Mouse (Mus musculus): ENCODE data around the gene Rbfox1. TPM values are rescaled to one million over a fixed set of nuclear protein-coding genes. Genes with fewer than 3 reads are reported as not detected.

Rbfox1 gene
- polyA plus RNA-seq, 1 experiment from 2014 or later = 125 TPM

GRCm38 (mm10) chr16:6986031-6986430, 1100.9 kb downstream of the Rbfox1 start:
- Histone ChIP-seq H3K4me3 (replicated peaks; ENCODE audit: low read depth, low read length) (no peak overlapping the region), H3K9ac (replicated peaks; ENCODE audit: low read length) (no peak overlapping the region; the same call in 1 of the 2 replicates), H3K36me3 (ENCODE audit: control insufficient read depth, insufficient read depth, low read length) (no peaks in the 10 kb centered on the region), H3K27ac (replicated peaks; ENCODE audit: low read depth, low read length) (no peak overlapping the region), H3K4me2 (ENCODE audit: low read length) (no peak overlapping the region), H3K4me1 (ENCODE audit: control insufficient read depth, insufficient read depth, low read length) (no peaks in the 10 kb centered on the region), H3K27me3 (ENCODE audit: control insufficient read depth, insufficient read depth, low read length) (no peaks in the 10 kb centered on the region), H3K9me3 (ENCODE audit: control insufficient read depth, low read length) (no peaks in the 10 kb centered on the region)
- ATAC-seq (ENCODE audit: low FRiP score, low TSS enrichment) (no peak), DNase-seq (peak; percentile 35)

- Histone ChIP-seq H3K9me3 (ENCODE audit: control insufficient read depth, low read length) (no peaks in the 10 kb centered on the region), H3K4me2 (ENCODE audit: low read length) (no peak overlapping the region), H3K4me3 (replicated peaks; ENCODE audit: low read depth, low read length) (no peak overlapping the region), H3K27ac (replicated peaks; ENCODE audit: low read depth, low read length) (no peak overlapping the region), H3K27me3 (ENCODE audit: control insufficient read depth, insufficient read depth, low read length) (no peaks in the 10 kb centered on the region), H3K36me3 (ENCODE audit: control insufficient read depth, insufficient read depth, low read length) (no peaks in the 10 kb centered on the region), H3K4me1 (ENCODE audit: control insufficient read depth, insufficient read depth, low read length) (no peaks in the 10 kb centered on the region), H3K9ac (replicated peaks; ENCODE audit: low read length) (no peak overlapping the region)
- DNase-seq = no peak
- WGBS = 69% methylated on average over 2 of the region's 2 CpGs
- no peak for ATAC-seq (ENCODE audit: low FRiP score, low TSS enrichment)
Measured at GRCm38 (mm10) chr16:6986494-6986893, 1101.3 kb downstream of the Rbfox1 start.

- no peaks in the 10 kb centered on the region for H3K4me1 ChIP-seq (ENCODE audit: control insufficient read depth, insufficient read depth, low read length)
- no peak overlapping the region for H3K27ac ChIP-seq (replicated peaks; ENCODE audit: low read depth, low read length)
- 95% methylated on average over 5 of the region's 5 CpGs for WGBS
- H3K9me3 ChIP-seq (ENCODE audit: control insufficient read depth, low read length) = no peaks in the 10 kb centered on the region
- DNase-seq = no peak
- H3K36me3 ChIP-seq (ENCODE audit: control insufficient read depth, insufficient read depth, low read length) = no peaks in the 10 kb centered on the region
- H3K4me2 ChIP-seq (ENCODE audit: low read length) = no peak overlapping the region
- no peaks in the 10 kb centered on the region for H3K27me3 ChIP-seq (ENCODE audit: control insufficient read depth, insufficient read depth, low read length)
- no peak overlapping the region for H3K9ac ChIP-seq (replicated peaks; ENCODE audit: low read length)
- no peak overlapping the region for H3K4me3 ChIP-seq (replicated peaks; ENCODE audit: low read depth, low read length)
- ATAC-seq (ENCODE audit: low FRiP score, low TSS enrichment) = no peak
Measured at GRCm38 (mm10) chr16:6992251-6992650, 1107.1 kb downstream of the Rbfox1 start.

DNA sequence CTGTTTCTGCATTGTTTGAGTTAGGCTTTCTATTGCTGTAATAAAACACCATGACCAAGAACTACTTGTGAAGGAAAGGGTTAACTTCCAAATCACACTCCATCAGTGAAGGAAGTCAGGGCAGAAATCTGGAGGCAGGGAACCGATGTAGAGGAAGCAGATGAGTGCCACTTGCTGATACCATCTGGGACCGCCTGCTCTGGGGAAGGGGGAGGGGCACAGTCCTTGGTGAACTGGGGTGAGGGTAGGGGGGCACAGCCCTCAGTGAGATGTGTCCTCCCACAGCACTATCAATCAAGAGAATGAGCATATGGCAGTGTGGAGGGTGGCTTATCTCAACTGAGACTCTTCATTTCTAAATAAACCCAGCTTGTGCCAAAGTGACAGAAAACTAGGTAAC, 1108.0 kb downstream of the Rbfox1 start:
- no peak overlapping the region for H3K27ac ChIP-seq (replicated peaks; ENCODE audit: low read depth, low read length)
- DNase-seq (no peak), ATAC-seq (ENCODE audit: low FRiP score, low TSS enrichment) (no peak)
- no peaks in the 10 kb centered on the region for H3K36me3 ChIP-seq (ENCODE audit: control insufficient read depth, insufficient read depth, low read length)
- H3K9ac ChIP-seq (replicated peaks; ENCODE audit: low read length) = no peak overlapping the region
- H3K27me3 ChIP-seq (ENCODE audit: control insufficient read depth, insufficient read depth, low read length) = no peaks in the 10 kb centered on the region
- no peaks in the 10 kb centered on the region for H3K9me3 ChIP-seq (ENCODE audit: control insufficient read depth, low read length)
- no peak overlapping the region for H3K4me2 ChIP-seq (ENCODE audit: low read length)
- no peak overlapping the region for H3K4me3 ChIP-seq (replicated peaks; ENCODE audit: low read depth, low read length)
- 57% methylated on average over 2 of the region's 2 CpGs for WGBS
- H3K4me1 ChIP-seq (ENCODE audit: control insufficient read depth, insufficient read depth, low read length) = no peaks in the 10 kb centered on the region

DNA sequence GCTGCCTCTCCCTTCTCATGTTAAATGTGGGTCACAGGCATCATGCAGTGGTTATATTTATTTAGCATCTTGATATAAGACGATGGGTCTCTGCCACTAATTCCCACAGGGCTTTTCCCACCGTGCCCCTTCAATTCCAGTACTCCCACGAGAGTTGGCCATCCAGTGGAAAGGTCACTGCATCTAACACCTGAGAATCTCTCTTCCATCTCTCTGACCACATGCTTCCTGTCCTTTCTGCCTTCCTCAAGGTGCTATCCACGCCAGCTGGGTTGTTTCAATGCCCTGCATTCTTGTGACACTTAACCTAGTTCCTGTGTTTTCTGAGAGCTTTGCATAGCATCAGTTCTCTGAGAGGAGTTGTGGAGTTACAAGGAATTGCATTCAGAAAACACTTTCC, 1112.0 kb downstream of the Rbfox1 start:
- no peaks in the 10 kb centered on the region for H3K9me3 ChIP-seq (ENCODE audit: control insufficient read depth, low read length)
- no peaks in the 10 kb centered on the region for H3K36me3 ChIP-seq (ENCODE audit: control insufficient read depth, insufficient read depth, low read length)
- no peak overlapping the region for H3K4me2 ChIP-seq (ENCODE audit: low read length)
- H3K4me1 ChIP-seq (ENCODE audit: control insufficient read depth, insufficient read depth, low read length) = no peaks in the 10 kb centered on the region
- no peak for DNase-seq
- 69% methylated on average over 4 of the region's 4 CpGs for WGBS
- no peak overlapping the region for H3K9ac ChIP-seq (replicated peaks; ENCODE audit: low read length)
- ATAC-seq (ENCODE audit: low FRiP score, low TSS enrichment) = no peak
- no peak overlapping the region for H3K27ac ChIP-seq (replicated peaks; ENCODE audit: low read depth, low read length)
- no peak overlapping the region for H3K4me3 ChIP-seq (replicated peaks; ENCODE audit: low read depth, low read length)
- no peaks in the 10 kb centered on the region for H3K27me3 ChIP-seq (ENCODE audit: control insufficient read depth, insufficient read depth, low read length)

GRCm38 (mm10) chr16:6997834-6998233, 1112.7 kb downstream of the Rbfox1 start:
- Histone ChIP-seq H3K36me3 (ENCODE audit: control insufficient read depth, insufficient read depth, low read length) (no peaks in the 10 kb centered on the region), H3K9ac (replicated peaks; ENCODE audit: low read length) (no peak overlapping the region), H3K27me3 (ENCODE audit: control insufficient read depth, insufficient read depth, low read length) (no peaks in the 10 kb centered on the region), H3K4me1 (ENCODE audit: control insufficient read depth, insufficient read depth, low read length) (no peaks in the 10 kb centered on the region), H3K4me2 (ENCODE audit: low read length) (no peak overlapping the region), H3K27ac (replicated peaks; ENCODE audit: low read depth, low read length) (no peak overlapping the region), H3K9me3 (ENCODE audit: control insufficient read depth, low read length) (no peaks in the 10 kb centered on the region), H3K4me3 (replicated peaks; ENCODE audit: low read depth, low read length) (no peak overlapping the region)
- DNase-seq = no peak
- no peak for ATAC-seq (ENCODE audit: low FRiP score, low TSS enrichment)
- 76% methylated on average over 7 of the region's 7 CpGs for WGBS

- H3K27me3 ChIP-seq (ENCODE audit: control insufficient read depth, insufficient read depth, low read length) = no peaks in the 10 kb centered on the region
- H3K4me1 ChIP-seq (ENCODE audit: control insufficient read depth, insufficient read depth, low read length) = no peaks in the 10 kb centered on the region
- 97% methylated on average over 3 of the region's 3 CpGs for WGBS
- no peak overlapping the region for H3K27ac ChIP-seq (replicated peaks; ENCODE audit: low read depth, low read length)
- no peak for ATAC-seq (ENCODE audit: low FRiP score, low TSS enrichment)
- no peak for DNase-seq
- no peaks in the 10 kb centered on the region for H3K9me3 ChIP-seq (ENCODE audit: control insufficient read depth, low read length)
- H3K36me3 ChIP-seq (ENCODE audit: control insufficient read depth, insufficient read depth, low read length) = no peaks in the 10 kb centered on the region
- H3K4me2 ChIP-seq (ENCODE audit: low read length) = no peak overlapping the region
- H3K4me3 ChIP-seq (replicated peaks; ENCODE audit: low read depth, low read length) = no peak overlapping the region
- H3K9ac ChIP-seq (replicated peaks; ENCODE audit: low read length) = no peak overlapping the region
Measured at GRCm38 (mm10) chr16:7004565-7004964, 1119.4 kb downstream of the Rbfox1 start.

DNA sequence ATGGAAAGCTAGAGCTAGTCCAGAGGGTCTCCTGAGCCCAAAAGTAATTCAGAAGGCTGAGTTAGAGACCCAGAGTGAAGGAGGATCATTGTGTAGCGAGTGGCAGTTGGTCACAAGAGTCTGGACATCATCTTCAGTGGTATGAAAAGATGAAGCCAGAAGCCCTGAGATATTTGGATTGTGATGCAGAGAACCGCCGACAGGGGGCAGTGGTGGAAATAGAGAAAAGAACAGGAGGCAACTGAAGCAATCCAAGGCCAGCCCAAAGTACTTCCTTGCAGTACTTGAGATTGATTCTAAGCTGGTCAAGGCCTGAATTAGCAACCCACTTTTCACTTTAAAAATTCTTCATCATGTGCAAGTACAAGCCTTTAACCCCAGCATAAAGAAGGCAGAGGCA, 1120.3 kb downstream of the Rbfox1 start:
- ATAC-seq (ENCODE audit: low FRiP score, low TSS enrichment) (no peak), DNase-seq (peak; percentile 52)
- Histone ChIP-seq H3K4me2 (ENCODE audit: low read length) (no peak overlapping the region), H3K27ac (replicated peaks; ENCODE audit: low read depth, low read length) (no peak overlapping the region), H3K9me3 (ENCODE audit: control insufficient read depth, low read length) (no peaks in the 10 kb centered on the region), H3K9ac (replicated peaks; ENCODE audit: low read length) (no peak overlapping the region), H3K4me1 (ENCODE audit: control insufficient read depth, insufficient read depth, low read length) (no peaks in the 10 kb centered on the region), H3K36me3 (ENCODE audit: control insufficient read depth, insufficient read depth, low read length) (no peaks in the 10 kb centered on the region), H3K27me3 (ENCODE audit: control insufficient read depth, insufficient read depth, low read length) (no peaks in the 10 kb centered on the region), H3K4me3 (replicated peaks; ENCODE audit: low read depth, low read length) (no peak overlapping the region)
- WGBS = 17% methylated on average over 3 of the region's 3 CpGs

DNA sequence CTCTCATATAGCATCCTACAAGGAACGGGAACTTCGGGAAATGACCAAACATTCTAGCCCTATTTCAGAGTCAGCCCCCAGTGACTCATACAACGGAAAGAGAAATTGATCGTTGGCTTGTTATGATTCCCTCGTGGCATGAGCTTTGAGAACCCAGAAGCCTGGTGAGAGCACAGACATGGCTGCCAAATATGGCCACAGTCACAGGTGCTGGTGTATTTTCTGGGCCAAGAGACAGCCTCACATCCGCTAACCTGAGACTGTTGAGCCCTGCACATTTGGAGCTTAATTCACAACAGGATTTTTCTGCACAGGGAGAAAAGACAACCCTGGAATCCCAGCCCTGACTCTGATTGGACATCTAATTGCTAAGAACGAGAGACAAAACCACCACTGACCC, 1132.2 kb downstream of the Rbfox1 start:
- H3K4me1 ChIP-seq (ENCODE audit: control insufficient read depth, insufficient read depth, low read length) = no peaks in the 10 kb centered on the region
- ATAC-seq (ENCODE audit: low FRiP score, low TSS enrichment) = no peak
- H3K9me3 ChIP-seq (ENCODE audit: control insufficient read depth, low read length) = no peaks in the 10 kb centered on the region
- no peak for DNase-seq
- no peaks in the 10 kb centered on the region for H3K36me3 ChIP-seq (ENCODE audit: control insufficient read depth, insufficient read depth, low read length)
- no peak overlapping the region for H3K27ac ChIP-seq (replicated peaks; ENCODE audit: low read depth, low read length)
- H3K9ac ChIP-seq (replicated peaks; ENCODE audit: low read length) = no peak overlapping the region
- H3K4me2 ChIP-seq (ENCODE audit: low read length) = no peak overlapping the region
- no peak overlapping the region for H3K4me3 ChIP-seq (replicated peaks; ENCODE audit: low read depth, low read length)
- 81% methylated on average over 7 of the region's 7 CpGs for WGBS
- H3K27me3 ChIP-seq (ENCODE audit: control insufficient read depth, insufficient read depth, low read length) = no peaks in the 10 kb centered on the region

Data from midbrain, embryonic 14.5 days (tissue).